Mouse (Mus musculus) heart, embryonic 13.5 days (tissue): Measurements from ENCODE around the gene Hist1h2bg. TPM values are rescaled to one million over a fixed set of nuclear protein-coding genes. Genes with fewer than 3 reads are reported as not detected.
"Not testable (repeated sequence)": the region's sequence is repeated elsewhere in the genome, so short reads cannot be mapped to it uniquely, and the experiment has no call there.

Experiments used
- ATAC-seq: fragments of 200-750 bp; cut with Nextera tagmentation; 2 replicates; pipeline ENCODE4 v1.8.0; 2017; ENCODE audit warnings: moderate TSS enrichment; ENCODE audit not compliant: insufficient number of reproducible peaks, low FRiP score, low TSS enrichment; ENCODE audit errors: extremely low read depth
- H3K27ac ChIP-seq: fragments of 300-500 bp; sonication (generic); replicated peaks from 2 replicates; pipeline ENCODE4 v1.5.1; 2015; ENCODE audit warnings: moderate library complexity, mild to moderate bottlenecking, inconsistent platforms
- H3K27me3 ChIP-seq: fragments of 300-500 bp; sonication (generic); replicated peaks from 2 replicates; pipeline ENCODE4 v1.6.1; 2015; ENCODE audit warnings: mild to moderate bottlenecking, inconsistent platforms
- H3K36me3 ChIP-seq: fragments of 300-500 bp; sonication (generic); 2 replicates; pipeline ENCODE4 v1.6.1; 2015; ENCODE audit warnings: mild to moderate bottlenecking, inconsistent platforms
- H3K4me1 ChIP-seq: fragments of 300-500 bp; sonication (generic); 2 replicates; pipeline ENCODE4 v1.6.1; 2015; ENCODE audit warnings: inconsistent platforms
- H3K4me2 ChIP-seq: fragments of 300-500 bp; sonication (generic); 2 replicates; pipeline ENCODE4 v1.6.1; 2015; ENCODE audit warnings: inconsistent platforms, mild to moderate bottlenecking, moderate library complexity
- H3K4me3 ChIP-seq: fragments of 300-500 bp; sonication (generic); 2 replicates; pipeline ENCODE4 v1.5.1; 2015; ENCODE audit warnings: moderate library complexity, mild to moderate bottlenecking, inconsistent platforms
- H3K9ac ChIP-seq: fragments of 300-500 bp; sonication (generic); 2 replicates; pipeline ENCODE4 v1.6.1; 2015; ENCODE audit warnings: inconsistent platforms, mild to moderate bottlenecking, moderate library complexity
- H3K9me3 ChIP-seq: fragments of 300-500 bp; sonication (generic); 2 replicates; pipeline ENCODE4 v1.6.1; 2016; ENCODE audit warnings: inconsistent platforms
- WGBS: fragments of 180-500 bp; shearing (Covaris S2); methylation state at CpG from one replicate; pipeline ENCODE4 v1.1.7; 2015; ENCODE audit warnings: mixed read lengths; 5-methylcytosine and 5-hydroxymethylcytosine counted together
- polyA plus RNA-seq: library from polyadenylated mRNA; unstranded; fragments of >200 nt; fragmentation: Nextera tagmentation; extraction: Ambion mirVana; gene quantifications from 2 replicates; pipeline ENCODE4 v1.2.1, GENCODE M21; 2015

The Hist1h2bg gene
- polyA plus RNA-seq, 1 experiment from 2014 or later: 3.9 TPM

- peaks cover 42% of the 10 kb centered on the region for H3K4me1 ChIP-seq
- 98% methylated on average over 1 of the region's 1 CpGs for WGBS
- H3K4me2 ChIP-seq: no peak overlapping the region
- H3K9ac ChIP-seq: no peak overlapping the region
- ATAC-seq: no peak
- H3K36me3 ChIP-seq: no peaks in the 10 kb centered on the region
- no peaks in the 10 kb centered on the region for H3K9me3 ChIP-seq
- no peak overlapping the region for H3K4me3 ChIP-seq
- H3K27ac ChIP-seq: no peak overlapping the region
- H3K27me3 ChIP-seq: no peaks in the 10 kb centered on the region
Observed at GRCm38 (mm10) chr13:23577835-23578234, 6.6 kb downstream of the Hist1h2bg start.

DNA sequence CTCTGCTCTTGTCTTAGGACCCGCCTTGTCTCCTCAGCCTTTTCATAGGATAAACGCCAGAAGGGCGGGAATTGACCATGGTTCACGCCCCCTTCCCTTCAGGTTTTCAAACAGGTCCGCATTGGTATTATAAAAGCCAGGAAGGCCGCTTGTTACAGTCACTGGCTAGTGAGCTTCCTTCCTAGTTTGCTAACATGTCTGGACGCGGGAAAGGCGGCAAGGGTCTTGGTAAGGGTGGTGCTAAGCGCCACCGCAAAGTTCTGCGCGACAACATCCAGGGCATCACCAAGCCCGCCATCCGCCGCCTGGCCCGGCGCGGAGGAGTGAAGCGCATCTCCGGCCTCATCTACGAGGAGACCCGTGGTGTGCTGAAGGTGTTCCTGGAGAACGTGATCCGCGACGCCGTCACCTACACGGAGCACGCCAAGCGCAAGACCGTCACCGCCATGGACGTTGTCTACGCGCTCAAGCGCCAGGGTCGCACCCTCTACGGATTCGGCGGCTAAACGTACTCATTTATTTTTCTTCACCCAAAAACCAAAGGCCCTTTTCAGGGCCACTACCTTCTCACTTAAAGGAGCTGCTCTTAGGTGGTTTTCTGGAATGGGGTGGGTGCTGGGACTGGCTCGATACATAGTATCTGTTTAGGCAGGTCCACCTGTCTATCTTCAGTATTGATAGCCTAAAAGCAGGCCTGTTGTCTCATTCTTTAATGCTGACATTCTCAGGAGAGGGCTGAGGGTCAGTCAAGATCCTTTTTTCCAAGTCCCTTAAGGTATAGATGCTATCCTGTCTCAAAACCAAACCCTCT lies 10.4 kb downstream of the Hist1h2bg start, which contains the start of gene Hist1h4d:
Gene Hist1h4d, plus strand, starts transcription at position 191 of the 811 bp plus-strand sequence.
- Histone ChIP-seq H3K4me1 (peaks cover 44% of the 10 kb centered on the region), H3K4me3 (peak within 1 kb of the TSS; percentile 62), H3K4me2 (peak within 1 kb of the TSS; percentile 94), H3K9ac (peak within 1 kb of the TSS; percentile 89), H3K27me3 (no peaks in the 10 kb centered on the region), H3K9me3 (no peaks in the 10 kb centered on the region), H3K36me3 (no peaks in the 10 kb centered on the region), H3K27ac (peak within 1 kb of the TSS; percentile 86)
- under 1% methylated on average over 43 of the region's 43 CpGs for WGBS
- ATAC-seq: peak; percentile 75; the same call in 1 of the 2 replicates

- ATAC-seq: no peak
- H3K27me3 ChIP-seq: no peaks in the 10 kb centered on the region
- H3K4me3 ChIP-seq: peak overlapping the region; percentile 62
- H3K4me1 ChIP-seq: peaks cover 42% of the 10 kb centered on the region
- peak overlapping the region; percentile 89 for H3K9ac ChIP-seq
- peak overlapping the region; percentile 86 for H3K27ac ChIP-seq
- no peaks in the 10 kb centered on the region for H3K36me3 ChIP-seq
- WGBS: 15% methylated on average over 6 of the region's 6 CpGs
- H3K4me2 ChIP-seq: peak overlapping the region; percentile 94
- H3K9me3 ChIP-seq: no peaks in the 10 kb centered on the region
Observed at GRCm38 (mm10) chr13:23582219-23583056, 11.2 kb downstream of the Hist1h2bg start.

- no peaks in the 10 kb centered on the region for H3K36me3 ChIP-seq
- peak overlapping the region; percentile 94; the same call in 1 of the 2 replicates for H3K4me2 ChIP-seq
- no peak for ATAC-seq
- no peak overlapping the region for H3K4me3 ChIP-seq
- H3K27ac ChIP-seq: peak overlapping the region; percentile 86
- H3K9ac ChIP-seq: no peak overlapping the region
- H3K27me3 ChIP-seq: no peaks in the 10 kb centered on the region
- H3K9me3 ChIP-seq: no peaks in the 10 kb centered on the region
- H3K4me1 ChIP-seq: peaks cover 42% of the 10 kb centered on the region
Observed at GRCm38 (mm10) chr13:23583387-23584068, 12.3 kb downstream of the Hist1h2bg start.

GRCm38 (mm10) chr13:23584331-23584730 lies 13.1 kb downstream of the Hist1h2bg start:
- Histone ChIP-seq H3K4me2 (peak overlapping the region; percentile 80), H3K9me3 (no peaks in the 10 kb centered on the region), H3K27me3 (no peaks in the 10 kb centered on the region), H3K27ac (peak overlapping the region; percentile 95), H3K4me3 (peak overlapping the region; percentile 52), H3K9ac (peak overlapping the region; percentile 90), H3K36me3 (no peaks in the 10 kb centered on the region), H3K4me1 (peaks cover 42% of the 10 kb centered on the region)
- ATAC-seq: no peak

- H3K4me3 ChIP-seq: peak overlapping the region; percentile 52
- ATAC-seq: no peak
- no peaks in the 10 kb centered on the region for H3K36me3 ChIP-seq
Observed at GRCm38 (mm10) chr13:23585029-23585441, 13.8 kb downstream of the Hist1h2bg start.

DNA sequence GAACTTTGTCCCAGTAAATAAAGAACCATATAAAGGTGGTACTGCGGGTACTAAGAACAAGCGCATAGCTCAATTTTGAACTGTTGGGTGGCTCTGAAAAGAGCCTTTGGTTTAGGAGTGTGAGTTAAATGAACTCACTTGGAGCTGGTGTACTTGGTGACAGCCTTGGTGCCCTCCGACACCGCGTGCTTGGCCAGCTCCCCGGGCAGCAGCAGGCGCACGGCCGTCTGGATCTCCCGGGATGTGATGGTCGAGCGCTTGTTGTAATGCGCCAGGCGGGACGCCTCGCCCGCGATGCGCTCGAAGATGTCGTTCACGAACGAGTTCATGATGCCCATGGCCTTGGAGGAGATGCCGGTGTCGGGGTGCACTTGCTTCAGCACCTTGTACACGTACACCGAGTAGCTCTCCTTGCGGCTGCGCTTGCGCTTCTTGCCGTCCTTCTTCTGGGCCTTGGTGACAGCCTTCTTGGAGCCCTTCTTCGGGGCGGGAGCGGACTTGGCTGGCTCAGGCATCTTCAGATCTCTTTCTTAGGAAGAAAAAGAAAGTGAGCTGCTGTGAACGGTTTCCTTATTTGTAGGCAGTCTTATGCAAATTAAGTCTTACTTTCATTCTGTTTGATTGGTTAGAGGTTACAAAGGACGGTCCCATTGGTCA lies 14.4 kb downstream of the Hist1h2bg start:
- 0% methylated on average over 27 of the region's 36 CpGs for WGBS
- H3K27ac ChIP-seq: peak overlapping the region; percentile 95
- H3K9ac ChIP-seq: peak overlapping the region; percentile 90
- not testable (repeated sequence) for H3K9me3 ChIP-seq, H3K27me3 ChIP-seq, H3K36me3 ChIP-seq
- peak overlapping the region; percentile 52 for H3K4me3 ChIP-seq
- ATAC-seq: peak; percentile 79
- peak overlapping the region; percentile 80 for H3K4me2 ChIP-seq
- H3K4me1 ChIP-seq: peaks cover 42% of the 10 kb centered on the region

More at GRCm38 (mm10) chr13:23585029-23585441, 13.8 kb downstream of the Hist1h2bg start:
- H3K9ac ChIP-seq: peak overlapping the region; percentile 90
- H3K4me1 ChIP-seq: peaks cover 42% of the 10 kb centered on the region
- under 1% methylated on average over 21 of the region's 21 CpGs for WGBS
- H3K9me3 ChIP-seq: no peaks in the 10 kb centered on the region
- no peaks in the 10 kb centered on the region for H3K27me3 ChIP-seq
- peak overlapping the region; percentile 80 for H3K4me2 ChIP-seq
- H3K27ac ChIP-seq: peak overlapping the region; percentile 95

- whole genome bisulfite sequencing: 2% methylated on average over 22 of the region's 22 CpGs
Observed at GRCm38 (mm10) chr13:23586099-23586939, 15.1 kb downstream of the Hist1h2bg start.

DNA sequence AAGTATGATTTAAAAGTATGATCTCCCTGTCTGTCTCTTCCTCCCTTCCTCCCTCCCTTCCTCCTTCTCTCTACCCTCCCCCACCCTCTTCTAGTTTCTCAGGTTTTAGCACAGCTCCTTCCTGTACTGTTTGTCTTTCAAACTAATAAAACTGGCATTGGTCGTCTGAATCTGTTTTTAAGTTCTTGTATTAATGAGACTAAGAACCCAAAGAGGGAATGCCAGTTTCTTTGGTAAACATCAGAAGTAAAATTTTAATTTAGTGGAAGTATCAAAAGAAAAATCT lies 15.7 kb downstream of the Hist1h2bg start:
- Histone ChIP-seq H3K36me3 (no peaks in the 10 kb centered on the region), H3K4me1 (peaks cover 33% of the 10 kb centered on the region), H3K27ac (peak overlapping the region; percentile 94), H3K4me2 (peak overlapping the region; percentile 80), H3K9ac (peak overlapping the region; percentile 84), H3K27me3 (no peaks in the 10 kb centered on the region), H3K9me3 (no peaks in the 10 kb centered on the region), H3K4me3 (peak overlapping the region; percentile 52)
- ATAC-seq: no peak
- 5% methylated on average over 1 of the region's 1 CpGs for WGBS

More at GRCm38 (mm10) chr13:23586099-23586939, 15.1 kb downstream of the Hist1h2bg start:
- Histone ChIP-seq H3K9me3 (no peaks in the 10 kb centered on the region), H3K4me3 (peak overlapping the region; percentile 52), H3K27me3 (no peaks in the 10 kb centered on the region), H3K27ac (peak overlapping the region; percentile 95), H3K36me3 (no peaks in the 10 kb centered on the region), H3K4me1 (peaks cover 37% of the 10 kb centered on the region), H3K9ac (peak overlapping the region; percentile 84), H3K4me2 (peak overlapping the region; percentile 80)
- no peak for ATAC-seq

- no peaks in the 10 kb centered on the region for H3K36me3 ChIP-seq
- no peak for ATAC-seq
- WGBS: 88% methylated on average over 7 of the region's 7 CpGs
- peaks cover 21% of the 10 kb centered on the region for H3K4me1 ChIP-seq
- no peak overlapping the region for H3K4me2 ChIP-seq
- no peak overlapping the region for H3K27ac ChIP-seq
- no peak overlapping the region for H3K9ac ChIP-seq
- no peak overlapping the region for H3K4me3 ChIP-seq
- no peaks in the 10 kb centered on the region for H3K27me3 ChIP-seq
- H3K9me3 ChIP-seq: no peaks in the 10 kb centered on the region
Observed at GRCm38 (mm10) chr13:23591206-23591605, 20.0 kb downstream of the Hist1h2bg start.
